Mouse (Mus musculus) gastrocnemius, postnatal 10 days (tissue): ENCODE data around the gene Zp3. TPM values are rescaled to one million over a fixed set of nuclear protein-coding genes. Genes with fewer than 3 reads are reported as not detected.
A peak's percentile ranks its signal among the peaks of the same experiment; 100 is the strongest.

ENCODE experiments used
- DNase-seq: peaks from one replicate; pipeline ENCODE4 v3.0.0; 2021; ENCODE audit warnings: mixed read lengths
- total RNA-seq, 2 experiments: library from RNA; stranded (reverse); gene quantifications; 2 replicates each; pipeline ENCODE4 v1.2.3; 2021

Zp3 gene
- total RNA-seq, 2 experiments from 2014 or later, result not detected

DNA sequence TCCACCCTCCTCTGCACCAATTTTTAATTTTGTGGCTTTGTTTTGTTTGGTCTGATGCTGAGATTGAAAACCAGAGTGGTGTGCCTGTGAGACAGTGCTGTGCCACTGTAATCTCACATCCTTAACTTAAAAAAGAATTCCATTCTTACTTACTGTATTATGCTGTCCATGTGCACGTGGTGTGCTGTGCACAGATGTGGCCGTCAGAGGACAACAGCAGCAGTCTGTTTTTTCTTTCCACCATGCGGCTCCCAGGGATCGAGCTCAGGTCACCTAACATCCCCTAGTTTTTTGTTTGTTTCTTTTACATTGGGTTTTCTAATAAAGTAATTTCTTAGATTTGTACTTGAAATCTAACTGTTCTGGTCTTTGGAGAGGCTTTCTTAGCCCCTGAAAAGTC lies 24.6 kb downstream of the Zp3 start:
- no peak for DNase-seq

- no peak for DNase-seq
Observed at GRCm38 (mm10) chr5:136007745-136008144, 27.8 kb downstream of the Zp3 start.

DNA sequence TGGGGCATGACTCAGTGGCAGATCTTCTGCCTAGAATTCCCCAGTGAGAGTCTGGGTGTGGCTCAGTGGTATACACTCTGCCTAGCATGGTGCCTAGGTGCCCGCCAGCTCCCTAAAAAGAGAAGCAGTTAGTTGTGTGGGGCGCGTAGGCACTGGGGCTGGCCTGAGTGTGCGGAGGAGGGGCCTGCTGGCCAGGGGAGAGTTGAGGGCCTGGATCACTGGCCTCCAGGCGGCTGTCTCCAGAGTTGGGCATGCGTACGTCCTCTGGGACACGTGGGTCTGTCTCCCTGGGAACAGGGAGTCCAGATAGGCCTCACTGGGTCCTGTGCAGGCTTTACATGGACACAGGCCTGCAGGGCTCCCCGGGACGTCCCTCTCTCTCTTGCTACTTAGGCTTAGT lies 35.0 kb downstream of the Zp3 start:
- no peak for DNase-seq

DNA sequence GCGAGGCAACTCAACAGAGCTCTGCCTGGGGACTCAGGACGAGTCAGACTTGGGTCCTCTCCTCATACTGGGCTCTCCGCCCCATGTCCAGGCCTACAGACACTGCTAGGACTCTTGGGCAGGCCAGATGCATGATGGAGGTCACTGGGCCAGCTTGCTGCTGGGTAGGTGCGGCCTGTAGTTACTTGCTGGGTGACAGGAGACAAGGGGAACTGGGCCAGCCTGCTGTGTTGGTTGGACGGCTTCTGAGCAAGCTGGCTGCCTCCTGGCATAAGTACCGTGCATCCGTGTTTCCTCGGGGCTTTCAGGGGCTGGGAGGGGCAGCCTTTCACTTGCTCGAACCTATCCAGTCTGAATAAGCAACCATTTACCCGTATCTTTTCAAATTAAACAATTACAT lies 35.7 kb downstream of the Zp3 start:
- no peak for DNase-seq

GRCm38 (mm10) chr5:136016014-136016876 lies 36.3 kb downstream of the Zp3 start:
- peak; percentile 39 for DNase-seq

GRCm38 (mm10) chr5:136017262-136017661 lies 37.4 kb downstream of the Zp3 start:
- DNase-seq, result no peak

DNA sequence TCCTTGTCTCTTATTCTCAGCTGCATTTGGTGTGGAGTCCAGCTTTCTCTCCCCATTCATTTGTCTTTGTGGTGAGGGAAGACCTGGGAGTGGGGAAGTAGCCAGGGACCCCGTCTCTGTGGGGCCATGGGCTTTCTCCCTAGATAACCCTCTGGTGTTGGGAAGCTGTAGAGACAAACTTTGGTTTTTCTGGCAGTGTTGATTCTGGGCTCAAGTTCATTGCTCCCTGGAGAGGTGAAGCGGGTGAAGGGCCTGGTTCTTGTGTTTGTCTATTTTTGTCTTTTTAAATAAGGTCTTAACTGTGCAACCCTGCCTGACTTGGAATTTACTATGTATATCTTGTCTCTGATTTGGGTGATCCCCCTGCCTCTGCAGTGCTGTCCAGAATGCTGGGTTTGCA lies 38.8 kb downstream of the Zp3 start:
- DNase-seq, result no peak

DNA sequence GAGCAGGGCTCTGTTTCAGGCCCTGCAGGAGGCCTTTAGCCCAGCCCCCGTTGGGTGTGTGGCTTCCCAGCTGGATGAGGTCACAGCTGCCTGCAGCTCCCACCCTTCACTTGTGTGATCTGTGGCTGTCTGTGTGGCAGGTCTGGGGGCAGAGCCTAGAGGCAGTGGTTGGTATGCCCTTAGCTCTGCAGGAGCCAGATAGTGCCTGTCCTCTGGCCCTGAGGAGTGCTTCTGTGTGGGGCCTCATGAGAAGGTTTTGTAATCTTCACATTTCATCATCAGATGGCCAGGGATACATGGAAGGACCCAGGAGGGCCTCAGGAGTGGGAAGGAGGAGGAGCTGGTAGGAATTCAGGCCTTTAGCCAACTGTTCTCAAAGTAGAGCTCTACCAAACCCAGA lies 40.0 kb downstream of the Zp3 start:
- no peak for DNase-seq

DNA sequence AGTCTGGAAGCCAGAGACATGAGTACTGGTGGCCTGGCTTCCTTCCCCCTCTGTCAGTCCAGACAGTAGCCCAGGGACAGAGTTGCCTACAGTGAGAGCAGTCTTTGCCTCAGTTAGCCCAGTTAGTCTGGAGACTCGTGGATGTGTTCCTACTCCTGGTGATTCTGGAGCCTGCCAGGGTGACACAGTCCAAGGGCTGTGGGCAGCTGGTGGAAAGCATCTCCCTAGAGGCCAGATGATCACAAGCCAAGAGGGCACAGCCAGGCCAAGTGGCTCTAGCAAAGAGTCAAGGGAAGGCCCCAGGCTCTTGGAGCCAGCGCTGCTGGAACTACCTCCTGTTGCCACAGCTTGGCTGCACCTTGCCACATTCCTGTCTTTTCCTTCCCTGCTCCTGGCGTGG lies 45.8 kb downstream of the Zp3 start:
- DNase-seq, result peak; percentile 61

- no peak for DNase-seq
Observed at GRCm38 (mm10) chr5:136026859-136027258, 47.0 kb downstream of the Zp3 start.

- DNase-seq, result no peak
Observed at GRCm38 (mm10) chr5:136027612-136028311, 47.9 kb downstream of the Zp3 start.

- no peak for DNase-seq
Observed at GRCm38 (mm10) chr5:136034868-136035267, 55.0 kb downstream of the Zp3 start.

- DNase-seq, result no peak
Observed at GRCm38 (mm10) chr5:136035285-136035684, 55.4 kb downstream of the Zp3 start.

DNA sequence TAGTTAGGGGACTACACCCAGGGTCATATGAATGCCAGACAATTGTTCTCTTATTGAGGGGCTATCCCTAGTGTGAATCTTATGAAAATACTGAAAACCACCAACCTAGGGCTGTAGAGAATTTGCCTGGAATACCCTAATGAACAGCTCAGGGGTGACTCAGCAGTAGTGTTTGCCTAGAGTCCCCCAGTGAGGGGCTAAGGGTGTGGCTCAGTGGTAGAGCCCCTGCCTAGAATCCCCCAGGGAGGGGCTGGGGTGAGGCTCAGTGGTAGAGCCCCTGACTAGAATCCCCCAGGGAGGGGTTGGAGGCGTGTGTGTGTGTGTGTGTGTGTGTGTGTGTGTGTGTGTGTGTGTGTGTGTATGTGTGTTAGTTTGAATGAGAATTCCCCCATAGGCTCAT lies 56.8 kb downstream of the Zp3 start:
- no peak for DNase-seq

Other genes with a start within 250 kb of the Zp3 start
- gene Tmem120a, start 235.7 kb upstream of the Zp3 start, total RNA-seq, result 1 to 10 TPM; 6.1 to 7.5 TPM
- gene Styxl1, start 201.7 kb upstream of the Zp3 start, total RNA-seq, result not detected
- gene Mdh2, start 201.6 kb upstream of the Zp3 start, total RNA-seq, result 100 to 1,000 TPM; 812 to 961 TPM
- under 1 TPM; 0.09 to 0.11 TPM for gene Srrm3, start 173.2 kb upstream of the Zp3 start, total RNA-seq
- 100 to 1,000 TPM; 357 to 451 TPM for gene Hspb1, start 92.2 kb upstream of the Zp3 start, total RNA-seq
- gene Ywhag, start 45.5 kb upstream of the Zp3 start, total RNA-seq, result 100 to 1,000 TPM; 302 to 322 TPM
- gene Ssc4d, start 5.6 kb upstream of the Zp3 start, total RNA-seq, result 1 to 10 TPM in 1 of 2 experiments, under 1 TPM in 1; 0.78 to 1.1 TPM
- gene Dtx2, start 14.7 kb downstream of the Zp3 start, total RNA-seq, result 1 to 10 TPM; 7.7 to 9.2 TPM
- under 1 TPM in 1 of 2 experiments, not detected in 1; 0.14 TPM for gene Upk3b, start 58.4 kb downstream of the Zp3 start, total RNA-seq
- gene Upk3bl, start 74.4 kb downstream of the Zp3 start, total RNA-seq, result not detected
- 10 to 100 TPM; 12.9 to 20.5 TPM for gene Rasa4, start 103.8 kb downstream of the Zp3 start, total RNA-seq
- gene Polr2j, start 136.5 kb downstream of the Zp3 start, total RNA-seq, result 10 to 100 TPM; 71.2 to 75.6 TPM
- gene Lrwd1, start 156.0 kb downstream of the Zp3 start, total RNA-seq, result 1 to 10 TPM; 4.9 to 7.4 TPM
- 1 to 10 TPM; 5.0 to 6.2 TPM for gene Alkbh4, start 156.0 kb downstream of the Zp3 start, total RNA-seq
- 1 to 10 TPM; 4.9 to 7.8 TPM for gene Orai2, start 190.6 kb downstream of the Zp3 start, total RNA-seq
- 10 to 100 TPM; 26.9 to 28.2 TPM for gene Prkrip1, start 218.9 kb downstream of the Zp3 start, total RNA-seq